8 mouse cellular contexts compared by ENCODE assay signal in genomic region chr12:32138362-32138761, GRCm38 (mm10).
DNase-seq lines count a peak whose midpoint lies in the region; ATAC-seq and TF ChIP-seq lines count a peak whose summit lies in the region.
"Had no signal": no experiment of that assay in that cellular context is flagged by ENCODE, and none has a peak within 500 bp of the region (broad histone marks: within the 10 kb centered on the region; RNA-seq: fewer than 3 reads in every experiment).

No protein-coding gene starts in this region.

- no peaks in the 10 kb centered on the region for H3K9me3 ChIP-seq in liver, postnatal 0 days (ENCODE audit: low read length)
- no peaks in the 10 kb centered on the region for H3K9me3 ChIP-seq in midbrain, postnatal 0 days (ENCODE audit: low read length)
- H3K9me3 ChIP-seq: kidney, embryonic 15.5 days had no signal

- H3K4me3 ChIP-seq in liver, postnatal 0 days (ENCODE audit: low read depth, low read length) = no peak overlapping the region
- H3K4me3 ChIP-seq in midbrain, postnatal 0 days (ENCODE audit: low read depth, low read length) = no peak overlapping the region
- H3K4me3 ChIP-seq: kidney, embryonic 15.5 days had no signal

- no peak for TF ChIP-seq CTCF in liver, postnatal 0 days (IDR thresholded peaks at IDR 0.05; ENCODE audit: low read depth)
- no peak for TF ChIP-seq CTCF in midbrain, postnatal 0 days (IDR thresholded peaks at IDR 0.05)

- H3K27me3 ChIP-seq in liver, postnatal 0 days (ENCODE audit: insufficient read depth, low read length) = no peaks in the 10 kb centered on the region
- H3K27me3 ChIP-seq in midbrain, postnatal 0 days (ENCODE audit: insufficient read depth, low read length) = no peaks in the 10 kb centered on the region
- H3K27me3 ChIP-seq: kidney, embryonic 15.5 days had no signal

- DNase-seq in layer of hippocampus, adult 9-11 months = peak; percentile 20
- no peak for DNase-seq in layer of hippocampus, postnatal 36 days
- peak; percentile 45 for DNase-seq in thymus, postnatal 14 days
- DNase-seq in thymus, postnatal 10 days (ENCODE audit: low spot score in 2 of 2) = no peak
- DNase-seq in liver, postnatal 0 days = peak; percentile 13
- no peak for DNase-seq in midbrain, postnatal 0 days (ENCODE audit: low spot score)
- no peak for DNase-seq in cerebellum, adult 9-10 months

- H3K4me1 ChIP-seq in liver, postnatal 0 days (ENCODE audit: insufficient read depth) = peaks cover 23% of the 10 kb centered on the region
- 0 out of 2 replicates have a peak, but pooled peaks cover 2% of the 10 kb centered on the region for H3K4me1 ChIP-seq in midbrain, postnatal 0 days (ENCODE audit: insufficient read depth, low read length)
- H3K4me1 ChIP-seq: kidney, embryonic 15.5 days had no signal

- no peak for TF ChIP-seq EP300 in liver, postnatal 0 days (IDR thresholded peaks at IDR 0.05; ENCODE audit: low read depth)

- H3K9ac ChIP-seq in liver, postnatal 0 days (replicated peaks) = no peak overlapping the region
- no peak overlapping the region for H3K9ac ChIP-seq in midbrain, postnatal 0 days (replicated peaks; ENCODE audit: low read length, poor library complexity, severe bottlenecking)
- H3K9ac ChIP-seq: kidney, embryonic 15.5 days had no signal

- no peaks in the 10 kb centered on the region for H3K36me3 ChIP-seq in liver, postnatal 0 days (replicated peaks; ENCODE audit: insufficient read depth, low read length)
- H3K36me3 ChIP-seq in midbrain, postnatal 0 days (ENCODE audit: insufficient read depth, low read length) = no peaks in the 10 kb centered on the region
- H3K36me3 ChIP-seq: kidney, embryonic 15.5 days had no signal

- no peak for ATAC-seq in liver, postnatal 0 days
- ATAC-seq in midbrain, postnatal 0 days (ENCODE audit: low FRiP score) = no peak

- H3K27ac ChIP-seq in liver, postnatal 0 days (ENCODE audit: low read depth) = no peak overlapping the region
- no peak overlapping the region for H3K27ac ChIP-seq in midbrain, postnatal 0 days (ENCODE audit: low read depth, low read length)
- H3K27ac ChIP-seq: kidney, embryonic 15.5 days had no signal

- H3K4me2 ChIP-seq in liver, postnatal 0 days (ENCODE audit: low read depth, low read length) = no peak overlapping the region
- no peak overlapping the region for H3K4me2 ChIP-seq in midbrain, postnatal 0 days (ENCODE audit: low read depth, low read length, poor library complexity, severe bottlenecking)
- H3K4me2 ChIP-seq: kidney, embryonic 15.5 days had no signal

- 58% methylated on average over 9 of the region's 9 CpGs for WGBS in liver, postnatal 0 days (ENCODE audit: insufficient replicate concordance)
- 77% methylated on average over 9 of the region's 9 CpGs for WGBS in midbrain, postnatal 0 days

Comparison
In these comparisons a context has a peak if more than half of its experiments do, and no peak if none do; other contexts are left out.
1. DNase-seq: peak in layer of hippocampus, adult 9-11 months (single experiment), thymus, postnatal 14 days (single experiment) and liver, postnatal 0 days (single experiment); none in layer of hippocampus, postnatal 36 days (0 of 2), thymus, postnatal 10 days (0 of 2), midbrain, postnatal 0 days (single experiment) and cerebellum, adult 9-10 months (single experiment).